Mouse (Mus musculus): ENCODE results near the gene Klk7. TPM values are rescaled to one million over a fixed set of nuclear protein-coding genes. Genes with fewer than 3 reads are reported as not detected.

Klk7 gene
- not detected in 2 replicates for polyA plus RNA-seq (2012; ENCODE audit: insufficient read depth, insufficient read length, missing spikeins)

GRCm38 (mm10) chr7:43810994-43811393 is at the start of gene Klk7:
Gene Klk7 (plus strand): TSS chr7:43811294.
- Histone ChIP-seq H3K27ac (ENCODE audit: insufficient read depth, low read depth, low read length) (no peak within 1 kb of the TSS), H3K4me3 (ENCODE audit: insufficient read depth, low read length) (no peak within 1 kb of the TSS), H3K4me1 (ENCODE audit: control insufficient read depth, insufficient read depth, low read length) (no peaks in the 10 kb centered on the region)
- TF ChIP-seq POLR2A (IDR thresholded peaks at IDR 0.05; ENCODE audit: borderline replicate concordance, low read depth, low read length), result no peak
- TF ChIP-seq CTCF (IDR thresholded peaks at IDR 0.05; ENCODE audit: low read depth, low read length), result no peak

- Histone ChIP-seq H3K4me3 (ENCODE audit: insufficient read depth, low read length) (no peak overlapping the region), H3K27ac (ENCODE audit: insufficient read depth, low read depth, low read length) (no peak overlapping the region), H3K4me1 (ENCODE audit: control insufficient read depth, insufficient read depth, low read length) (no peaks in the 10 kb centered on the region)
- TF ChIP-seq POLR2A (IDR thresholded peaks at IDR 0.05; ENCODE audit: borderline replicate concordance, low read depth, low read length) (no peak), CTCF (IDR thresholded peaks at IDR 0.05; ENCODE audit: low read depth, low read length) (no peak)
Measured at GRCm38 (mm10) chr7:43766484-43766883, 44.6 kb upstream of the Klk7 start.

DNA sequence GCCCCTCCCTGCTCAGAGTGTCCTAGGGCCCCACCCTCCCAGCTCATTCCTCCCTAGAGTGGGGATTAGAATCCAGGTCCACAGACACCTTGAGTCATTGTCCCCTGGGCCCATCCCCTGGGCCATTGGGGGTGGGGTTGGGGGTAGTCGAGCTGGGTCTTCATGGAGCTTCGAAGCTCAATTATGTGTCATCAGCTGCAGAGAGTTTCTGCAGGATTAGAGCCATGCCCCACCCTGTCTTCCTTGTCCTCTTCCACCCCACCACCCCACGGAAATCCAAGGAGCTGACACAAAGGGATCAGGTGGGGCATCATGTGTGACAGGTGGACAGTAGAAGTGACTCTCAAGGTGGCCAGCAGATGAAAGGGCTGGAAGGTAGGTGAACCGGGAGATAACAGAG is 42.5 kb upstream of the Klk7 start, which contains the start of gene Klk12:
Klk12 (plus strand) TSS at position 301 of the 400 bp plus-strand sequence.
- Histone ChIP-seq H3K27ac (ENCODE audit: insufficient read depth, low read depth, low read length) (no peak within 1 kb of the TSS), H3K4me1 (ENCODE audit: control insufficient read depth, insufficient read depth, low read length) (no peaks in the 10 kb centered on the region), H3K4me3 (ENCODE audit: insufficient read depth, low read length) (no peak within 1 kb of the TSS)
- TF ChIP-seq POLR2A (IDR thresholded peaks at IDR 0.05; ENCODE audit: borderline replicate concordance, low read depth, low read length) (no peak), CTCF (IDR thresholded peaks at IDR 0.05; ENCODE audit: low read depth, low read length) (no peak)

GRCm38 (mm10) chr7:43769636-43770035 is 41.5 kb upstream of the Klk7 start:
- Histone ChIP-seq H3K27ac (ENCODE audit: insufficient read depth, low read depth, low read length) (no peak overlapping the region), H3K4me3 (ENCODE audit: insufficient read depth, low read length) (no peak overlapping the region), H3K4me1 (ENCODE audit: control insufficient read depth, insufficient read depth, low read length) (no peaks in the 10 kb centered on the region)
- TF ChIP-seq CTCF (IDR thresholded peaks at IDR 0.05; ENCODE audit: low read depth, low read length) (no peak), POLR2A (IDR thresholded peaks at IDR 0.05; ENCODE audit: borderline replicate concordance, low read depth, low read length) (no peak)

GRCm38 (mm10) chr7:43770701-43771100 is 40.4 kb upstream of the Klk7 start:
- no peak overlapping the region for H3K27ac ChIP-seq (ENCODE audit: insufficient read depth, low read depth, low read length)
- H3K4me1 ChIP-seq (ENCODE audit: control insufficient read depth, insufficient read depth, low read length), result no peaks in the 10 kb centered on the region
- no peak for TF ChIP-seq CTCF (IDR thresholded peaks at IDR 0.05; ENCODE audit: low read depth, low read length)
- no peak overlapping the region for H3K4me3 ChIP-seq (ENCODE audit: insufficient read depth, low read length)

GRCm38 (mm10) chr7:43771916-43772315 is 39.2 kb upstream of the Klk7 start:
- Histone ChIP-seq H3K27ac (ENCODE audit: insufficient read depth, low read depth, low read length) (no peak overlapping the region), H3K4me3 (ENCODE audit: insufficient read depth, low read length) (no peak overlapping the region), H3K4me1 (ENCODE audit: control insufficient read depth, insufficient read depth, low read length) (no peaks in the 10 kb centered on the region)
- no peak for TF ChIP-seq CTCF (IDR thresholded peaks at IDR 0.05; ENCODE audit: low read depth, low read length)
- no peak for TF ChIP-seq POLR2A (IDR thresholded peaks at IDR 0.05; ENCODE audit: borderline replicate concordance, low read depth, low read length)

GRCm38 (mm10) chr7:43772901-43773300 is 38.2 kb upstream of the Klk7 start:
- Histone ChIP-seq H3K4me1 (ENCODE audit: control insufficient read depth, insufficient read depth, low read length) (no peaks in the 10 kb centered on the region), H3K4me3 (ENCODE audit: insufficient read depth, low read length) (no peak overlapping the region), H3K27ac (ENCODE audit: insufficient read depth, low read depth, low read length) (no peak overlapping the region)
- TF ChIP-seq CTCF (IDR thresholded peaks at IDR 0.05; ENCODE audit: low read depth, low read length) (no peak), POLR2A (IDR thresholded peaks at IDR 0.05; ENCODE audit: borderline replicate concordance, low read depth, low read length) (no peak)

DNA sequence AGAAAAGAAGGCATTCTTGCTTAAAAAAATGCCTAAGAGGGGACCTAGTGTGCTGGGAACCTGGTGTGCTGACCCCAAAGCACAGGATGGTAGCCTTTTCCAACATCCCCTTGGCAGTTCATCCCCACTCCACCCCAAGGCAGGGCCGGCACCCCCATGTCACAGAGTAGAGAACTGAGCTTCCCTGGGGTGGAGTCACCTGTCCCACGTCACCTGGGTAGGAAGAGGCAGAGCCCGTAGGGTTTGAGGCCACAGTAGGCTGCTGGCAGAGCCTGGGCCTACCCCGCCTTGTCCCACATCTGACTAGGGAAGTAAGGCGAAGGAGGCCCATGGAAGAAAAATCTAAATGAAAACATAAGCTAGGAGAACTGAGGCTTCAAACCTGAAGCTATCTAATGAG is 36.7 kb upstream of the Klk7 start, which contains the start of gene Klk11:
Klk11 (plus strand) TSS at position 241 of the 400 bp plus-strand sequence.
- H3K27ac ChIP-seq (ENCODE audit: insufficient read depth, low read depth, low read length), result no peak within 1 kb of the TSS
- no peaks in the 10 kb centered on the region for H3K4me1 ChIP-seq (ENCODE audit: control insufficient read depth, insufficient read depth, low read length)
- no peak for TF ChIP-seq POLR2A (IDR thresholded peaks at IDR 0.05; ENCODE audit: borderline replicate concordance, low read depth, low read length)
- TF ChIP-seq CTCF (IDR thresholded peaks at IDR 0.05; ENCODE audit: low read depth, low read length), result no peak
- no peak within 1 kb of the TSS for H3K4me3 ChIP-seq (ENCODE audit: insufficient read depth, low read length)

- Histone ChIP-seq H3K27ac (ENCODE audit: insufficient read depth, low read depth, low read length) (no peak overlapping the region), H3K4me1 (ENCODE audit: control insufficient read depth, insufficient read depth, low read length) (no peaks in the 10 kb centered on the region), H3K4me3 (ENCODE audit: insufficient read depth, low read length) (no peak overlapping the region)
- TF ChIP-seq CTCF (IDR thresholded peaks at IDR 0.05; ENCODE audit: low read depth, low read length), result no peak
Measured at GRCm38 (mm10) chr7:43774802-43775201, 36.3 kb upstream of the Klk7 start.

DNA sequence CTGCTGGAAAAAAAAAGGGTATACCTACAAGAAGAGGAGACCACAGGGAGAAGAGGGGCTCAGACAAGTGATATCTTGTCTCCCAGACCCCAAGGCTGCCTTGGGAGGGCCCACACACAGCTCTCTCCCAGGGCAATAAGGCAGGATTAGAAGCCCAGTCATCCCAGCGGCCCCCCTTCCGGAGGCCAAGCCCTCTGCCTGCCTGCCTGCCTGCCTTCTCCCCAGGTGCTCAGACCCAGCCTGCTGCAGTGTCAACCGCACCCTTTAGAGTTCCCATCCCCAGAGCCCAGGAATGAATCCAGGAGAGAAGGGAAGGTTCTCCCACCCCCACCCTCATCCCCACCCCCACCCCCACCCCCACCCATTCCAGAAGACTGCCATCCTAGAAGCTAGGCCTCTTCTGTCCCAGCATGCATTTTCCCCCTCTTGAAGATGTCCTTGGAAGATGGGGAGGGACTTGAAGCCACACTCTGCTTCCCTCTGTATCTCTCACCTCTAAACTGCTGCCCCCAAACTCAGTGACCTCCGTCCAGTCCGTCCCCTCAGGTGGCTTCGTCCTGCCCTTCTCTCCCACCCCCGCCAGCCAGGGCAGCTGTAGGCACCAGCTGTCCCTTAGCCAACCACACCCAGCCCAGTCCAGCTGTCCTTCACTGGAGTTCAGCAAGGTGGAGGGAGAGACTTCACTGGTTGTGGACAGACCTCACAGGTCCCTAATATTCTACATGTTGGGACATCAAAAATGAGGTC is 35.6 kb upstream of the Klk7 start:
- no peak for TF ChIP-seq POLR2A (IDR thresholded peaks at IDR 0.05; ENCODE audit: borderline replicate concordance, low read depth, low read length)
- TF ChIP-seq CTCF (IDR thresholded peaks at IDR 0.05; ENCODE audit: low read depth, low read length), result no peak
- no peaks in the 10 kb centered on the region for H3K4me1 ChIP-seq (ENCODE audit: control insufficient read depth, insufficient read depth, low read length)
- no peak overlapping the region for H3K27ac ChIP-seq (ENCODE audit: insufficient read depth, low read depth, low read length)

More for the DNA sequence above, 35.6 kb upstream of the Klk7 start:
- H3K4me3 ChIP-seq (ENCODE audit: insufficient read depth, low read length), result no peak overlapping the region

Data from bone marrow macrophage, adult 2 months (primary cell).